Mouse (Mus musculus): ENCODE results near the gene Rdh8. TPM values are rescaled to one million over a fixed set of nuclear protein-coding genes. Genes with fewer than 3 reads are reported as not detected.
A peak's percentile ranks its signal among the peaks of the same experiment; 100 is the strongest.

The Rdh8 gene
- polyA plus RNA-seq, 1 experiment from 2014 or later = not detected

GRCm38 (mm10) chr9:20842670-20843069 is 24.4 kb downstream of the Rdh8 start:
- Histone ChIP-seq H3K9me3 (no peaks in the 10 kb centered on the region), H3K4me1 (no peaks in the 10 kb centered on the region), H3K36me3 (no peaks in the 10 kb centered on the region), H3K27ac (no peak overlapping the region), H3K27me3 (ENCODE audit: insufficient read depth, poor library complexity, severe bottlenecking) (peaks cover 16% of the 10 kb centered on the region; the same call in 1 of the 2 replicates), H3K4me3 (no peak overlapping the region)
- no peak for DNase-seq (ENCODE audit: low spot score)
- 28% methylated on average over 2 of the region's 2 CpGs for WGBS

GRCm38 (mm10) chr9:20850179-20850578 is 31.9 kb downstream of the Rdh8 start:
- no peak for DNase-seq (ENCODE audit: low spot score)
- Histone ChIP-seq H3K27me3 (ENCODE audit: insufficient read depth, poor library complexity, severe bottlenecking) (peaks cover 8% of the 10 kb centered on the region), H3K27ac (no peak overlapping the region), H3K4me1 (no peaks in the 10 kb centered on the region), H3K36me3 (no peaks in the 10 kb centered on the region), H3K9me3 (no peaks in the 10 kb centered on the region), H3K4me3 (no peak overlapping the region)
- WGBS = 77% methylated on average over 2 of the region's 2 CpGs

GRCm38 (mm10) chr9:20857131-20857530 is 38.8 kb downstream of the Rdh8 start:
- H3K36me3 ChIP-seq = no peaks in the 10 kb centered on the region
- H3K27me3 ChIP-seq (ENCODE audit: insufficient read depth, poor library complexity, severe bottlenecking) = no peaks in the 10 kb centered on the region; the same call in 1 of the 2 replicates
- no peaks in the 10 kb centered on the region for H3K4me1 ChIP-seq
- H3K27ac ChIP-seq = no peak overlapping the region
- WGBS = 8% methylated on average over 6 of the region's 6 CpGs
- no peaks in the 10 kb centered on the region for H3K9me3 ChIP-seq
- no peak overlapping the region for H3K4me3 ChIP-seq
- DNase-seq (ENCODE audit: low spot score) = no peak

GRCm38 (mm10) chr9:20859926-20860325 is 41.6 kb downstream of the Rdh8 start:
- Histone ChIP-seq H3K27ac (no peak overlapping the region), H3K36me3 (no peaks in the 10 kb centered on the region), H3K9me3 (no peaks in the 10 kb centered on the region), H3K27me3 (ENCODE audit: insufficient read depth, poor library complexity, severe bottlenecking) (no peaks in the 10 kb centered on the region), H3K4me3 (no peak overlapping the region), H3K4me1 (no peaks in the 10 kb centered on the region)
- 41% methylated on average over 6 of the region's 6 CpGs for WGBS
- DNase-seq (ENCODE audit: low spot score) = no peak

- DNase-seq (ENCODE audit: low spot score) = no peak
- H3K27ac ChIP-seq = no peak overlapping the region
- no peaks in the 10 kb centered on the region for H3K9me3 ChIP-seq
- no peaks in the 10 kb centered on the region for H3K36me3 ChIP-seq
- H3K4me3 ChIP-seq = no peak overlapping the region
- WGBS = 12% methylated on average over 4 of the region's 4 CpGs
- H3K27me3 ChIP-seq (ENCODE audit: insufficient read depth, poor library complexity, severe bottlenecking) = peaks cover 10% of the 10 kb centered on the region
- H3K4me1 ChIP-seq = no peaks in the 10 kb centered on the region
Observed at GRCm38 (mm10) chr9:20861821-20862220, 43.5 kb downstream of the Rdh8 start.

- H3K27me3 ChIP-seq (ENCODE audit: insufficient read depth, poor library complexity, severe bottlenecking) = peaks cover 14% of the 10 kb centered on the region
- no peaks in the 10 kb centered on the region for H3K36me3 ChIP-seq
- WGBS = 47% methylated on average over 4 of the region's 4 CpGs
- no peak for DNase-seq (ENCODE audit: low spot score)
- no peaks in the 10 kb centered on the region for H3K9me3 ChIP-seq
- H3K4me1 ChIP-seq = no peaks in the 10 kb centered on the region
- H3K4me3 ChIP-seq = no peak overlapping the region
- H3K27ac ChIP-seq = no peak overlapping the region
Observed at GRCm38 (mm10) chr9:20862225-20862624, 43.9 kb downstream of the Rdh8 start.

- Histone ChIP-seq H3K4me1 (peaks cover 12% of the 10 kb centered on the region), H3K4me3 (no peak overlapping the region), H3K27ac (no peak overlapping the region), H3K9me3 (no peaks in the 10 kb centered on the region), H3K27me3 (ENCODE audit: insufficient read depth, poor library complexity, severe bottlenecking) (peaks cover 55% of the 10 kb centered on the region), H3K36me3 (0 out of 2 replicates have a peak, but pooled peaks cover 2% of the 10 kb centered on the region)
- DNase-seq (ENCODE audit: low spot score) = no peak
- 45% methylated on average over 3 of the region's 3 CpGs for WGBS
Observed at GRCm38 (mm10) chr9:20866879-20867278, 48.6 kb downstream of the Rdh8 start.

- Histone ChIP-seq H3K4me1 (peaks cover 12% of the 10 kb centered on the region), H3K27me3 (ENCODE audit: insufficient read depth, poor library complexity, severe bottlenecking) (peaks cover 66% of the 10 kb centered on the region), H3K36me3 (0 out of 2 replicates have a peak, but pooled peaks cover 2% of the 10 kb centered on the region), H3K9me3 (no peaks in the 10 kb centered on the region), H3K4me3 (peak within 1 kb of the TSS; percentile 60), H3K27ac (peak within 1 kb of the TSS; percentile 39)
- DNase-seq (ENCODE audit: low spot score) = no peak
- 9% methylated on average over 53 of the region's 53 CpGs for WGBS
Observed at GRCm38 (mm10) chr9:20868448-20869001, 50.2 kb downstream of the Rdh8 start, which contains the start of gene A230050P20Rik. Gene A230050P20Rik (plus strand): TSS chr9:20868642.

- Histone ChIP-seq H3K4me3 (peak overlapping the region; percentile 60), H3K36me3 (0 out of 2 replicates have a peak, but pooled peaks cover 2% of the 10 kb centered on the region), H3K4me1 (peaks cover 12% of the 10 kb centered on the region), H3K9me3 (no peaks in the 10 kb centered on the region), H3K27me3 (ENCODE audit: insufficient read depth, poor library complexity, severe bottlenecking) (peaks cover 67% of the 10 kb centered on the region), H3K27ac (no peak overlapping the region)
- DNase-seq (ENCODE audit: low spot score) = no peak
- WGBS = 4% methylated on average over 19 of the region's 19 CpGs
Observed at GRCm38 (mm10) chr9:20869246-20869645, 50.9 kb downstream of the Rdh8 start.

GRCm38 (mm10) chr9:20870211-20871173 is 52.2 kb downstream of the Rdh8 start:
- peaks cover 72% of the 10 kb centered on the region for H3K27me3 ChIP-seq (ENCODE audit: insufficient read depth, poor library complexity, severe bottlenecking)
- no peak overlapping the region for H3K27ac ChIP-seq
- 65% methylated on average over 12 of the region's 12 CpGs for WGBS

GRCm38 (mm10) chr9:20872991-20873390 is 54.7 kb downstream of the Rdh8 start:
- H3K36me3 ChIP-seq = 0 out of 2 replicates have a peak, but pooled peaks cover 2% of the 10 kb centered on the region
- H3K27ac ChIP-seq = no peak overlapping the region
- H3K4me1 ChIP-seq = peaks cover 12% of the 10 kb centered on the region
- no peaks in the 10 kb centered on the region for H3K9me3 ChIP-seq
- WGBS = 86% methylated on average over 10 of the region's 10 CpGs
- H3K4me3 ChIP-seq = no peak overlapping the region
- DNase-seq (ENCODE audit: low spot score) = no peak
- peaks cover 64% of the 10 kb centered on the region for H3K27me3 ChIP-seq (ENCODE audit: insufficient read depth, poor library complexity, severe bottlenecking)

More at GRCm38 (mm10) chr9:20870211-20871173, 52.2 kb downstream of the Rdh8 start:
- no peaks in the 10 kb centered on the region for H3K9me3 ChIP-seq
- no peak for DNase-seq (ENCODE audit: low spot score)
- peaks cover 12% of the 10 kb centered on the region for H3K4me1 ChIP-seq
- 0 out of 2 replicates have a peak, but pooled peaks cover 2% of the 10 kb centered on the region for H3K36me3 ChIP-seq
- H3K4me3 ChIP-seq = no peak overlapping the region

GRCm38 (mm10) chr9:20873521-20873920 is 55.2 kb downstream of the Rdh8 start:
- peaks cover 59% of the 10 kb centered on the region for H3K27me3 ChIP-seq (ENCODE audit: insufficient read depth, poor library complexity, severe bottlenecking)
- peaks cover 11% of the 10 kb centered on the region for H3K4me1 ChIP-seq
- 0 out of 2 replicates have a peak, but pooled peaks cover 2% of the 10 kb centered on the region for H3K36me3 ChIP-seq
- no peak overlapping the region for H3K27ac ChIP-seq
- WGBS = 83% methylated on average over 12 of the region's 12 CpGs
- DNase-seq (ENCODE audit: low spot score) = no peak
- no peaks in the 10 kb centered on the region for H3K9me3 ChIP-seq
- H3K4me3 ChIP-seq = no peak overlapping the region

All from heart, embryonic 10.5 days (tissue).